Mouse (Mus musculus): Measurements from ENCODE around the gene Sec13. TPM values are rescaled to one million over a fixed set of nuclear protein-coding genes. Genes with fewer than 3 reads are reported as not detected.
"Not testable (repeated sequence)": the region's sequence is repeated elsewhere in the genome, so short reads cannot be mapped to it uniquely, and the experiment has no call there.

Sec13 gene
- 100 to 1,000 TPM; 116 to 130 TPM for total RNA-seq (2021)
- long read RNA-seq, experiment 1, transcript Sec13-201 (9 exons, 1,353 nt): major isoform, 156 of 173 reads
- long read RNA-seq, experiment 1, partial matches to known transcripts: 10 of 173 reads
- long read RNA-seq, experiment 1, other reads (novel, unspliced or antisense): 7 of 173 reads
- long read RNA-seq, experiment 2, transcript Sec13-201 (9 exons, 1,353 nt): major isoform, 47 of 58 reads
- long read RNA-seq, experiment 2, partial matches to known transcripts: 8 of 58 reads
- long read RNA-seq, experiment 2, other reads (novel, unspliced or antisense): 3 of 58 reads

- DNase-seq: peak; percentile 88 to 90
These were observed at the start of gene Sec13 for GRCm38 (mm10) chr6:113740236-113741217. TSS of gene Sec13 (minus strand) at chr6:113740743.

- DNase-seq: no peak
These were observed 47.0 kb upstream of the Sec13 start for GRCm38 (mm10) chr6:113787459-113787968.

DNA sequence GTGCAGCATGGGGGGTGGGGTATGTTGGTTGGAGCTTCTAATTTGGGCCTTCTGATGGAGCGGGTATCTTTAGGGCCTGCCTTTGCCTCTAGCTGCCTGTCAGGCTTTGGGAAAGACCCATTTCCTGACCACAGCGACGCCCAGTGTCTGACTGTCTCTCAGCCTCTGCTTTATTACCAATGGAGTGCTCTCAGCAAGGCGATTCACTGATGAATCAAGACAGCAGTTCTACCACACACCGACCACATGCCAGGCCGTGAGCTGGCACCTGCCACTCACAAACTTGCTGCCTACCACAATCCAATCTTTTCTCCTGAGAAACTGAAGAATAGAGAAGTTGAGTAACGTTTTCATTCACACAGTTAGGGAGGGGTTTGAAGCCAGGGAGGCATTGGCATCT is 45.1 kb upstream of the Sec13 start:
- no peak for DNase-seq

- DNase-seq: no peak
These were observed 37.7 kb upstream of the Sec13 start for GRCm38 (mm10) chr6:113778229-113778753.

GRCm38 (mm10) chr6:113768804-113769203 is 28.3 kb upstream of the Sec13 start:
- no peak for DNase-seq

DNA sequence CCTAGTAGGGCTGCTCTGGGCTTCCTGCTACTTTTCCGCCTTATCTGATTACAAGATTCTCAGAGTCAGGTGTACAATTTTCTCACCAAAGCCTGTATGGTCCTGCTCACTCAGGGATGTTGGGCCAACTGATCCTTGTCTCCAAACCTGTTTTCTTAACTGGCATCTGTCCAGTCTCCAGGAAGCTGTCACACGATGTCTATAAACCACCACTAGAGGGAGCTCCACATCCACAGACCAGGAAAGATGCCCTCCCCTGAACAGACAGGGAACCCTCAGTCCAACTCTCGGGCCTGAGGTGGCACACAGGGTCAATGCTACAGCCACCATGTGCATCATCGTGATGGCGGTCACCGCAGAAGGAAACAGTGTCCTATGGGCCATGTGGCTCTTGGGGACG is 21.1 kb upstream of the Sec13 start:
- DNase-seq: peak; percentile 33 to 57

GRCm38 (mm10) chr6:113749119-113749685 is 8.7 kb upstream of the Sec13 start:
- DNase-seq: no peak

DNA sequence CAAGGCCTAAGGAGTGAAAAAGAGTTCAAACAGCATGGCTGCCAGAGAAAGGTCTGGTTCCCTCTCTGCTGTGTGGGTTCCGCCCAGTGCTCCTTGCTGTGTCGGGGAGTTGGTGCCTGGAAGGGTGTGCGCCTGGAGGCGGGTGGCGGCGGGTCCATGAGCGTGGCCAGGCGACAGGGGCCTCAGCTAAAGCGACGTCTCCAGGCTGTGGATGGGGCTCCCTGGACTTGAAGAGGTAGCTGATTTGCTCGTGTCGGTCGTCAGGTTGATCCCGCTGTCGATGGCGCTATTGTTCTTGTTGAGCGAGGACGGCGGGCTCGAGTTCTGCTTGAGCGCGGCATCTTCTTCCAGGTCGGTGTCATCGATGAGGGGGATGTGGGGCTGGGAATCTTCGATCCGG is 7.8 kb upstream of the Sec13 start:
- peak in 1 of 2 experiments; percentile 15 for DNase-seq

DNA sequence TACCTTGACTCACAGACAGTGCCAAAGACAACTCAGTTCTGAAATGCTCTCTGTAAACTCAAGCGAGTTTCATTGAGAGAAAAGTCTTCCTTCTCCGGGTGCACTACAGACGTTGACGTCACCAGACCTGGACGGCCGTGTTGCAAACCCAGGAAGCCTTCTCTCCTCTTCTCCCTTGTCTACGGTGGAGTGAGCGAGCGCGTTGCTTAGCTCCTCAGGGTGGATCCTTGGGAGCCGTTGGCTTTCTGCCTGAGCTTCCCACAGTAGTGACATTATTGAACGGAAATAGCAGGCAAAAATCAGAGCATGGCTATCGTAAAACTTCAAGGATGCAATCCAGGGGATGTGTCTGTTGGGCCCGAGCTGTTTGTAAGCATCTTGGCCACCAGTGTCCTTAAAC is 6.7 kb upstream of the Sec13 start:
- DNase-seq: no peak

DNA sequence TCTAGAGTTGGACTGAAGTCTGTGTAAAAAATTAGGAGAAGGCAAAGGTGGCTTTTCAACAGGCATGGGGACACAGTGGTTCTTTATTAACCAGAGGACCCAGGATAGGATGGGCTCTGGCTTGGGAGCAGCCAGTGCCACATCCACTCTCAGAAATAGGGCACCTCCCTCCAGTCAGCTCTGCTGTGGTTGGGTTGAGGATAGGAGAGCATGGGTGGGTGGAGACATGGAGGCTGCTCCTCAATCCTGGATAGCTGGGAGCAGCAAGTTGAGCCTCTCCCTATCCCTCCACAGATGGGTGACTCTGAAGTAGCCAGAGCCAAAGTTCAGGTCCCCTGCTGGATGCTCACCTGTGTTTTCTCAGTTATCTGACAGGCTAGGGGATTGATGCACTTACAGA is 4.6 kb upstream of the Sec13 start:
- no peak for DNase-seq

- DNase-seq: no peak
These were observed 2.6 kb upstream of the Sec13 start for GRCm38 (mm10) chr6:113743111-113743510.

DNA sequence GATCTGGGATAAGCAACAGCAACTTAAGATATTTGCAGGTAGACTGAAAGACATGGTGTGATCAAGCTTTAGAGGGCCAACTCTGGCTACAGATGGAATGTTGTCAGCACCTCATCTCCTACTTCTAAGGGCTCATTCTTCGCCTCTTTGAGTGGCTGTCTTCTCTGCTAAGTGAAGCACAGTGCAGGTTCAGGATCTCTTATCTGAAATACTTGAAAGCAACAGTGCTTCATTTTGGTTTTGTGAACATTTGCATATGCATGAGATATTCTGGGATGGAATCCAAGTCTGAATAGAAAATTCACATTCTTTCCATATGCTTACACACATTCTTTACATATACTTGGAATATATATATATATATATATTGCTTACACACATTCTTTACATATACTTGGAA is 1.8 kb upstream of the Sec13 start:
- DNase-seq: no peak

- DNase-seq: no peak
These were observed 882 bp upstream of the Sec13 start for GRCm38 (mm10) chr6:113741425-113741824.

GRCm38 (mm10) chr6:113737318-113738046 is 3.1 kb downstream of the Sec13 start:
- no peak for DNase-seq

DNA sequence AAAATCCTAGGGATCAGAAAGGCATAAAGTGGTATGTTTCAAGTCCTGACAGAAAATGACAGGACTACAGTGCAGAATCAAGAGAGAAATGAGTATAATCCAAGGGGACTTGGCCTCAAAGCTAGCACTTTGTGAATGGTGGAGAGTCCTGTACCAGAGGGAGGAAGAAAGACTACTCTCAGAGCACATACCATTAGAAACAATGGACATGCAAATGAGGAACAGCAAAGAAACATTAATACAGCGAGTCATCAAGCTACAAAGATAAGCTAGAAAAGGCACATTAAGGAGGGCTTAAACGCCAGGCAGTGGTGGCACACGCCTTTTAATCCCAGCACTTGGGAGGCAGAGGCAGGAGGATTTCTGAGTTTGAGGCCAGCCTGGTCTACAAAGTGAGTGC is 9.2 kb downstream of the Sec13 start:
- DNase-seq: no peak

GRCm38 (mm10) chr6:113728181-113728580 is 12.4 kb downstream of the Sec13 start:
- DNase-seq: no peak

DNA sequence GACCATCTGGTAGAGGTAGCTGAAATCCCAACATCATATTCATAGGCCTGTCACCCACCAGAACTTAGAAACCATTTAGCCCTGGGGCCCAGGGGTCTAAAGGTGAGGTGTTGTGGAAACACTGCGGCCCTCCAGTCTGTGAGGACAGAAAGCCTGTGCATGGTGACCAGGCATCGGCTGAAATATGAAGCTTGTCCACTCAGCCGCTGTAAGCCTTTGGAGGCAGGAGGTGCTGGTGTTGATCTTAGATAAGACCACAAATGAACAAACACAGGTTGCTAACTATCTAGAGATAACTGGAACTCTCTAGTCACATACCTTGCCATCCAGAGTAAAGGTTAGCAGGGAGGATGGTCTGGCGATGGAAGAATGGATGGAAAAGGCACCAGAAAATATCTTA is 19.5 kb downstream of the Sec13 start:
- no peak for DNase-seq

- no peak for DNase-seq
These were observed 20.7 kb downstream of the Sec13 start, which contains the start of gene Ghrl for GRCm38 (mm10) chr6:113719878-113720277. TSS of gene Ghrl (minus strand) at chr6:113719880.

GRCm38 (mm10) chr6:113717541-113717940 is 23.0 kb downstream of the Sec13 start:
- DNase-seq: no peak

GRCm38 (mm10) chr6:113714797-113715196 is 25.7 kb downstream of the Sec13 start:
- DNase-seq: no peak

- DNase-seq: no peak
These were observed 26.3 kb downstream of the Sec13 start for GRCm38 (mm10) chr6:113714276-113714675.

DNA sequence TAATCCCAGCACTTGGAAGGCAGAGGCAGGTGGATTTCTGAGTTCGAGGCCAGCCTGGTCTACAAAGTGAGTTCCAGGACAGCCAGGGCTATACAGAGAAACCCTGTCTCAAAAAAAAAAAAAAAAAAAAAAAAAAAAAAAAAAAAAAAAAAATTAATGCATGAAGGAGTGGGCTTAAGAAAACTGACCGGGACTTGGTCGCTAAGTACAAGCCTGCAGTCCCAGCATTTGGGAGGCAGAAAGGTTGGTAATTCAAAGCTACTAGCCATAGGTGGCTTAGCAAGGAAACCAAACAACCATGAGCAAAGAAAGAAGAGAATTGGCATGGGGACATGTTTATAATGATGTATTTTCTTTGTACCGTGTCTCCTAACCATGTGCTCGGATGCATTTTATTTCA is 27.2 kb downstream of the Sec13 start:
- DNase-seq: not testable (repeated sequence)
